Mouse (Mus musculus): Measurements from ENCODE around the gene Rfx3. TPM values are rescaled to one million over a fixed set of nuclear protein-coding genes. Genes with fewer than 3 reads are reported as not detected.

Rfx3 gene
- total and polyA plus RNA-seq, 3 experiments = 1.1 to 62.0 (median 1.8) TPM

GRCm38 (mm10) chr19:28051571-28051970, 40.6 kb upstream of the Rfx3 start:
- TF ChIP-seq EP300 (IDR thresholded peaks at IDR 0.05; ENCODE audit: low read depth in 1 of 2, low read length in 2 of 2) (no peak), NELFE (IDR thresholded peaks at IDR 0.05; ENCODE audit: low read depth, low read length) (no peak)
- no peak overlapping the region for H3K9ac ChIP-seq (ENCODE audit: control insufficient read depth, low read depth, low read length, poor library complexity, severe bottlenecking)
- H3K4me3 ChIP-seq (ENCODE audit: control insufficient read depth in 1 of 2, insufficient read depth in 1 of 2, low read depth in 2 of 2, low read length in 2 of 2) = no peak overlapping the region
- DNase-seq (ENCODE audit: low read depth, low spot score) = no peak
- H3K36me3 ChIP-seq (ENCODE audit: control insufficient read depth in 1 of 2, insufficient read depth in 2 of 2, low read length in 2 of 2) = no peaks in the 10 kb centered on the region
- no peaks in the 10 kb centered on the region for H3K79me2 ChIP-seq (ENCODE audit: control insufficient read depth, insufficient read depth, low read length, poor library complexity)
- H3K27ac ChIP-seq (ENCODE audit: control insufficient read depth, low read depth, low read length) = no peak overlapping the region
- H3K9me3 ChIP-seq (replicated peaks; ENCODE audit: insufficient read depth, low read length) = no peaks in the 10 kb centered on the region
- no peaks in the 10 kb centered on the region; a peak in 2 of 4 replicates for H3K27me3 ChIP-seq (ENCODE audit: control insufficient read depth in 1 of 2, insufficient read depth in 2 of 2, low read length in 2 of 2)
- no peaks in the 10 kb centered on the region for H3K4me1 ChIP-seq (ENCODE audit: control insufficient read depth in 1 of 2, insufficient read depth in 2 of 2, low read length in 2 of 2)

- Histone ChIP-seq H3K27ac (ENCODE audit: control insufficient read depth, low read depth, low read length) (no peak overlapping the region), H3K27me3 (ENCODE audit: control insufficient read depth in 1 of 2, insufficient read depth in 2 of 2, low read length in 2 of 2) (no peaks in the 10 kb centered on the region; a peak in 2 of 4 replicates), H3K9me3 (replicated peaks; ENCODE audit: insufficient read depth, low read length) (no peaks in the 10 kb centered on the region), H3K36me3 (ENCODE audit: control insufficient read depth in 1 of 2, insufficient read depth in 2 of 2, low read length in 2 of 2) (no peaks in the 10 kb centered on the region), H3K79me2 (ENCODE audit: control insufficient read depth, insufficient read depth, low read length, poor library complexity) (no peaks in the 10 kb centered on the region), H3K4me1 (ENCODE audit: control insufficient read depth in 1 of 2, insufficient read depth in 2 of 2, low read length in 2 of 2) (no peaks in the 10 kb centered on the region), H3K9ac (ENCODE audit: control insufficient read depth, low read depth, low read length, poor library complexity, severe bottlenecking) (no peak overlapping the region), H3K4me3 (ENCODE audit: control insufficient read depth in 1 of 2, insufficient read depth in 1 of 2, low read depth in 2 of 2, low read length in 2 of 2) (no peak overlapping the region)
- no peak for DNase-seq (ENCODE audit: low read depth, low spot score)
- TF ChIP-seq POLR2A (IDR thresholded peaks at IDR 0.05; ENCODE audit: control insufficient read depth in 1 of 2, insufficient read depth in 1 of 2, low read depth in 1 of 2, low read length in 2 of 2, poor library complexity in 1 of 2) (no peak), UBTF (IDR thresholded peaks at IDR 0.05; ENCODE audit: borderline replicate concordance, insufficient read depth, low read depth, low read length) (no peak), ZC3H11A (IDR thresholded peaks at IDR 0.05; ENCODE audit: low read depth, low read length) (no peak), ZNF384 (IDR thresholded peaks at IDR 0.05; ENCODE audit: low read depth, low read length) (no peak), ZMIZ1 (IDR thresholded peaks at IDR 0.05; ENCODE audit: low read depth, low read length) (no peak), POLR2AphosphoS2 (IDR thresholded peaks at IDR 0.05; ENCODE audit: low read length) (no peak), ZKSCAN1 (IDR thresholded peaks at IDR 0.05; ENCODE audit: low read depth, low read length) (no peak), SMC3 (IDR thresholded peaks at IDR 0.05; ENCODE audit: low read depth, low read length) (no peak)
Measured at GRCm38 (mm10) chr19:28049280-28049679, 38.3 kb upstream of the Rfx3 start.

- DNase-seq (ENCODE audit: low read depth, low spot score) = no peak
- no peaks in the 10 kb centered on the region; a peak in 1 of 4 replicates for H3K27me3 ChIP-seq (ENCODE audit: control insufficient read depth in 1 of 2, insufficient read depth in 2 of 2, low read length in 2 of 2)
- H3K9ac ChIP-seq (ENCODE audit: control insufficient read depth, low read depth, low read length, poor library complexity, severe bottlenecking) = no peak overlapping the region
- no peak overlapping the region for H3K4me3 ChIP-seq (ENCODE audit: control insufficient read depth in 1 of 2, insufficient read depth in 1 of 2, low read depth in 2 of 2, low read length in 2 of 2)
- no peaks in the 10 kb centered on the region for H3K79me2 ChIP-seq (ENCODE audit: control insufficient read depth, insufficient read depth, low read length, poor library complexity)
- no peaks in the 10 kb centered on the region for H3K4me1 ChIP-seq (ENCODE audit: control insufficient read depth in 1 of 2, insufficient read depth in 2 of 2, low read length in 2 of 2)
- TF ChIP-seq MAZ (IDR thresholded peaks at IDR 0.05; ENCODE audit: low read depth, low read length) = no peak
- TF ChIP-seq ZNF384 (IDR thresholded peaks at IDR 0.05; ENCODE audit: low read depth, low read length) = no peak
- TF ChIP-seq SIN3A (IDR thresholded peaks at IDR 0.05; ENCODE audit: low read length) = no peak
- no peak for TF ChIP-seq ZMIZ1 (IDR thresholded peaks at IDR 0.05; ENCODE audit: low read depth, low read length)
- TF ChIP-seq POLR2AphosphoS2 (IDR thresholded peaks at IDR 0.05; ENCODE audit: low read length) = no peak
- TF ChIP-seq ETS1 (IDR thresholded peaks at IDR 0.05; ENCODE audit: low read depth, low read length) = no peak
- TF ChIP-seq MYB (IDR thresholded peaks at IDR 0.05; ENCODE audit: low read depth, low read length) = no peak
- TF ChIP-seq UBTF (IDR thresholded peaks at IDR 0.05; ENCODE audit: borderline replicate concordance, insufficient read depth, low read depth, low read length) = no peak
- TF ChIP-seq MEF2A (IDR thresholded peaks at IDR 0.05; ENCODE audit: extremely low read depth, insufficient replicate concordance, low read depth, low read length, poor library complexity, severe bottlenecking) = no peak
- no peak for TF ChIP-seq TCF12 (IDR thresholded peaks at IDR 0.05; ENCODE audit: low read depth, low read length)
- no peak for TF ChIP-seq JUND (IDR thresholded peaks at IDR 0.05; ENCODE audit: low read depth, low read length)
- no peak for TF ChIP-seq CTCF (IDR thresholded peaks at IDR 0.05 in 2 of 3, conservative IDR thresholded peaks at IDR 0.05 in 1 of 3; ENCODE audit: control insufficient read depth in 1 of 3, insufficient read depth in 1 of 3, low read depth in 2 of 3, low read length in 3 of 3, poor library complexity in 1 of 3, severe bottlenecking in 1 of 3)
- no peak for TF ChIP-seq RCOR1 (IDR thresholded peaks at IDR 0.05; ENCODE audit: low read depth, low read length)
- no peak for TF ChIP-seq MAX (IDR thresholded peaks at IDR 0.05; ENCODE audit: low read length)
- no peak for TF ChIP-seq EP300 (IDR thresholded peaks at IDR 0.05; ENCODE audit: low read depth in 1 of 2, low read length in 2 of 2)
- TF ChIP-seq CHD1 (IDR thresholded peaks at IDR 0.05; ENCODE audit: low read depth, low read length) = no peak
- no peak for TF ChIP-seq SMC3 (IDR thresholded peaks at IDR 0.05; ENCODE audit: low read depth, low read length)
- H3K27ac ChIP-seq (ENCODE audit: control insufficient read depth, low read depth, low read length) = no peak overlapping the region
- no peaks in the 10 kb centered on the region for H3K9me3 ChIP-seq (replicated peaks; ENCODE audit: insufficient read depth, low read length)
- H3K36me3 ChIP-seq (ENCODE audit: control insufficient read depth in 1 of 2, insufficient read depth in 2 of 2, low read length in 2 of 2) = no peaks in the 10 kb centered on the region
Measured at GRCm38 (mm10) chr19:28046806-28047205, 35.8 kb upstream of the Rfx3 start.
